Mouse (Mus musculus) cerebellum, adult 2 months (tissue): ENCODE results near the gene Gjb1. TPM values are rescaled to one million over a fixed set of nuclear protein-coding genes. Genes with fewer than 3 reads are reported as not detected.
"Not testable (repeated sequence)": the region's sequence is repeated elsewhere in the genome, so short reads cannot be mapped to it uniquely, and the experiment has no call there.

ENCODE experiments used
- DNase-seq, 2 experiments: peaks; one replicate each; pipeline ENCODE4 v3.0.0; 2021
- H3K27ac ChIP-seq: fragments of 200-500 bp; 2 replicates; pipeline ENCODE4 v1.5.1; 2012; ENCODE audit warnings: low read length, control low read depth, inconsistent platforms; ENCODE audit not compliant: insufficient read depth
- H3K27me3 ChIP-seq: fragments of 200-500 bp; 2 replicates; pipeline ENCODE4 v1.6.1; 2012; ENCODE audit warnings: inconsistent platforms, mild to moderate bottlenecking, low read length, moderate library complexity; ENCODE audit not compliant: control insufficient read depth, insufficient read depth
- H3K4me1 ChIP-seq: fragments of 200-500 bp; 2 replicates; pipeline ENCODE4 v1.6.1; 2011; ENCODE audit warnings: low read length; ENCODE audit not compliant: control insufficient read depth, insufficient read depth
- H3K4me3 ChIP-seq: fragments of 200-500 bp; replicated peaks from 2 replicates; pipeline ENCODE3; 2011; ENCODE audit warnings: mild to moderate bottlenecking, low read depth, low read length, control low read depth; ENCODE audit not compliant: insufficient read depth
- CTCF ChIP-seq: fragments of 200-500 bp; IDR thresholded peaks from 2 replicates; pipeline ENCODE4 v1.5.1; 2011; ENCODE audit warnings: low read depth, mild to moderate bottlenecking, control low read depth, low read length, moderate library complexity, borderline replicate concordance; ENCODE audit not compliant: insufficient read depth
- POLR2A ChIP-seq: fragments of 200-500 bp; IDR thresholded peaks from 2 replicates; pipeline ENCODE4 v1.6.1; 2011; ENCODE audit warnings: low read length, control low read depth, borderline replicate concordance; ENCODE audit not compliant: insufficient read depth
- WGBS: fragments of 180-500 bp; shearing (Covaris S2); methylation state at CpG from one replicate; pipeline ENCODE4 v1.1.7; 2018; 5-methylcytosine and 5-hydroxymethylcytosine counted together
- polyA plus RNA-seq: library from polyadenylated mRNA; depleted of rRNA; stranded (reverse); fragments of >200 nt; gene quantifications from 2 replicates; pipeline ENCODE4 v1.2.3, GENCODE M21; 2012

Gjb1 gene
- polyA plus RNA-seq, 1 experiment, result 83.3 TPM

- Histone ChIP-seq H3K4me3 (no peak overlapping the region), H3K27me3 (no peaks in the 10 kb centered on the region), H3K27ac (no peak overlapping the region), H3K4me1 (no peaks in the 10 kb centered on the region)
- 45% methylated on average over 4 of the region's 4 CpGs for WGBS
- TF ChIP-seq POLR2A (no peak), CTCF (no peak)
- no peak for DNase-seq
These were observed 29.7 kb upstream of the Gjb1 start for GRCm38 (mm10) chrX:101346475-101346874.

- H3K4me3 ChIP-seq, result no peak overlapping the region
- no peaks in the 10 kb centered on the region for H3K4me1 ChIP-seq
- H3K27me3 ChIP-seq, result no peaks in the 10 kb centered on the region
- no peak overlapping the region for H3K27ac ChIP-seq
- no peak for DNase-seq
- TF ChIP-seq POLR2A (no peak), CTCF (no peak)
- 13% methylated on average over 4 of the region's 4 CpGs for WGBS
These were observed 25.0 kb upstream of the Gjb1 start for GRCm38 (mm10) chrX:101351188-101351587.

DNA sequence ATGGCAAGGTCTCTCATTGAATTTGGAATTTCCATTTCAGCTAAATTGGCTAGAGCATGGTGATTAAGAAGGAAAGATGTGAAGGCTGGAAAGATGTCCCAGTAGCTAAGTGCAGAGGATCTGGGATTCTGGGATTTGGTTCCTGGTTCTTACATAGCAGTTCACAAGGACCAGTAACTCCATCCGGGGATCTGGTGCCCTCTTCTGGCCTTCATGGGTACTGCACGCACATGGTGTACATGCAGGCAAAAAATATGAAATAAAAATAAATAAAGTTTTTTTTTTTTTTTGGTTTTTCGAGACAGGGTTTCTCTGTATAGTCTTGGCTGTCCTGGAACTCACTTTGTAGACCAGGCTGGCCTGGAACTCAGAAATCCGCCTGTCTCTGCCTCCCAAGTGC, 17.3 kb upstream of the Gjb1 start:
- not testable (repeated sequence) for H3K4me3 ChIP-seq, H3K27ac ChIP-seq, H3K4me1 ChIP-seq, DNase-seq, H3K27me3 ChIP-seq
- 69% methylated on average over 4 of the region's 4 CpGs for WGBS

GRCm38 (mm10) chrX:101369001-101369400, 7.2 kb upstream of the Gjb1 start:
- TF ChIP-seq CTCF, result no peak
- DNase-seq, result no peak
- 79% methylated on average over 7 of the region's 7 CpGs for WGBS
- no peak overlapping the region for H3K4me3 ChIP-seq
- no peak overlapping the region for H3K27ac ChIP-seq
- no peaks in the 10 kb centered on the region for H3K27me3 ChIP-seq
- H3K4me1 ChIP-seq, result no peaks in the 10 kb centered on the region

DNA sequence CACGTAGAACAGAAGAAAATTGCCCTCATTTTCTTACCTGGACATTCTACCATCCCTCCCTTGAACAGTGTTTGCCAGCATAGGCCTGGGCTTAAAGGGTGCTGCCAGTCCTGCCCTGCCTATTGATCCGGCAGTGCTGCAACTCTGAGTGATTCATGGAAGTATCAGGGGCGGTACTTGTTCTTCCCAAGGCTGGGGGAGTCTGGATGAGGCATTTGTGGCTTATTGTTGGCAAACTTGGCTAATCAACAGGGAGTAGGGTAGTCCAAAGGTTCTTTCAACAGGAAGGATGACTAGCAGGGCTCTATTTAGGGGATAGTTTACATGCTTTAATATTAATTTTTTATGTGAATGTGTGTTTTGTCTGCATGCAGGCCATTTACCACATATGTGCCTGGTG, 5.6 kb upstream of the Gjb1 start:
- DNase-seq, result no peak
- no peaks in the 10 kb centered on the region for H3K4me1 ChIP-seq
- no peak overlapping the region for H3K4me3 ChIP-seq
- H3K27ac ChIP-seq, result no peak overlapping the region
- TF ChIP-seq POLR2A (no peak), CTCF (no peak)
- no peaks in the 10 kb centered on the region for H3K27me3 ChIP-seq
- 67% methylated on average over 3 of the region's 3 CpGs for WGBS

DNA sequence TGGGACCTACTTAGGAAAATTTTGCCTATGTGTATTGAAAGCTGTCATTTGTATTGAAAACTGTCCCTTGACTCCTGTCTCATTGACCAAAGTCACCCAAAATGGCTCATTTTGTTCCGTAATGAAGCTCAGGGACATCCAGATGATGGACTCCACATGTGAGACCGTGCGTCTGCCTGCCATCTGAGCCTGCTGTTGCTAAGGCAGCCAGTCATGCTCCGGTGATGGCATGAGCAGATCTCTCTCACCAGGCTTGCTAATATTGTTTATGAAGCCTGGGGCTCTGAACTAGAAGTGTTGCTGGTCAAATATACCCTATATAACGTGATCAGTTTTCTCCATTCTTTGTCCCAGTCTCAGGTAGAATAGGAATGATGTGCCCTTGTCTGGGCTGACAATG, 3.2 kb upstream of the Gjb1 start:
- Histone ChIP-seq H3K4me3 (no peak overlapping the region), H3K27me3 (no peaks in the 10 kb centered on the region), H3K27ac (no peak overlapping the region), H3K4me1 (no peaks in the 10 kb centered on the region)
- WGBS, result 37% methylated on average over 5 of the region's 5 CpGs
- no peak for DNase-seq
- TF ChIP-seq POLR2A (no peak), CTCF (no peak)

- WGBS, result 74% methylated on average over 4 of the region's 4 CpGs
- TF ChIP-seq CTCF, result no peak
- H3K27ac ChIP-seq, result no peak overlapping the region
These were observed 898 bp downstream of the Gjb1 start for GRCm38 (mm10) chrX:101377076-101377475.

GRCm38 (mm10) chrX:101379744-101380143, 3.6 kb downstream of the Gjb1 start:
- Histone ChIP-seq H3K27me3 (no peaks in the 10 kb centered on the region; the same call in 1 of the 2 replicates), H3K4me3 (no peak overlapping the region), H3K27ac (no peak overlapping the region), H3K4me1 (no peaks in the 10 kb centered on the region)
- no peak for TF ChIP-seq CTCF
- TF ChIP-seq POLR2A, result no peak
- WGBS, result 78% methylated on average over 1 of the region's 1 CpGs
- no peak for DNase-seq

More at GRCm38 (mm10) chrX:101377076-101377475, 898 bp downstream of the Gjb1 start:
- H3K4me1 ChIP-seq, result no peaks in the 10 kb centered on the region
- DNase-seq, result no peak
- no peaks in the 10 kb centered on the region for H3K27me3 ChIP-seq
- H3K4me3 ChIP-seq, result no peak overlapping the region

DNA sequence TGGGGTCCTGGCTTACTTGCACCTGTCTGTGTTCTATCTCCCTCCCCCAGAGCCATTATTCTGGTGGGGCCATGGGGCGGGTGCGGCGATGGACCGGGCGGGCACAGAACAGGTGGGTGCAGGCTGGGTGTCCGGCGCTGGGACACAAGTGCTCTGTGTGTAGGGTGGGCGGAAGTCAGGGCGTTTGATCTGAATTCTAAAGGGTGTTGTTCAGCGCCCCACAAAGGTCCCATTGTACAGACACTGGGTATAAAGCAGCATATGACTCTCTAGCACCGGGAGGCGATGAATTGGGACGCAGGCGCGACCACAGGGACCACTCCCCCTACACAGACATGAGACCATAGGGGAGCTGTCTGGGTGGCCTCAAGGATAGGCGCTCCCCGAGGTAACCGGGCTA, 7.3 kb downstream of the Gjb1 start:
- 53% methylated on average over 17 of the region's 18 CpGs for WGBS
- Histone ChIP-seq H3K4me1 (no peaks in the 10 kb centered on the region), H3K27ac (no peak overlapping the region; the same call in 1 of the 2 replicates), H3K27me3 (no peaks in the 10 kb centered on the region; the same call in 1 of the 2 replicates), H3K4me3 (no peak overlapping the region)
- TF ChIP-seq CTCF, result no peak
- no peak for TF ChIP-seq POLR2A
- DNase-seq, result peak; percentile 8 to 15
